Mouse (Mus musculus): ENCODE results near the gene Fnbp1.

DNA sequence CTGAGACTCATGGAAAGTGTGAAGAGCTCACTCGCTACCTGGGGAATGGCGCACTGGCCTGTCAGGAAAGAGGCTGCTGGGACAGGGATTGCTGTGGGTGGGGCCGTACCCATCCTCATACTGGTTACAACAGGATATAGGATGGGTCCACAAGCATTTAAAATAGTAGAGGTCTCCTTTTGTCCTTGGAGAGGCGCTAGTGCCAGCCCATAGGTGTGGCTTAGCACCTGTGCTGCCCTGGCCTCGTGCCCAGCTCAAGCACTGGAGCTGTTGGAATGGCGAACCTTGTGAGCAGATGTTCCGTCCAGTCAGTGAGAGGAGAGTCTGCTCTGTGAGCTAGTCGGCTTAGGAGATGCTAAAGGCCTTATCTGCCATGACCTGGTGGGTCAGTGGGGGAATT is 122.8 kb downstream of the Fnbp1 start:
- TF ChIP-seq CTCF (conservative IDR thresholded peaks at IDR 0.05; ENCODE audit: insufficient read depth, insufficient read length, low read depth, low read length): no peak
- no peak for TF ChIP-seq POLR2A (IDR thresholded peaks at IDR 0.05; ENCODE audit: low read depth, low read length)
